Mouse (Mus musculus): ENCODE results near the gene Kdm5b. TPM values are rescaled to one million over a fixed set of nuclear protein-coding genes. Genes with fewer than 3 reads are reported as not detected.

Gene Kdm5b
- 10 to 100 TPM; 63.5 to 66.2 TPM for total RNA-seq (2023)

GRCm38 (mm10) chr1:134559976-134560375, at the start of gene Kdm5b:
Gene Kdm5b, plus strand, starts transcription at chr1:134560171.

GRCm38 (mm10) chr1:134549632-134550132, 10.3 kb upstream of the Kdm5b start, which contains the start of gene Mgat4e:
Gene Mgat4e, minus strand, starts transcription at chr1:134549682.

DNA sequence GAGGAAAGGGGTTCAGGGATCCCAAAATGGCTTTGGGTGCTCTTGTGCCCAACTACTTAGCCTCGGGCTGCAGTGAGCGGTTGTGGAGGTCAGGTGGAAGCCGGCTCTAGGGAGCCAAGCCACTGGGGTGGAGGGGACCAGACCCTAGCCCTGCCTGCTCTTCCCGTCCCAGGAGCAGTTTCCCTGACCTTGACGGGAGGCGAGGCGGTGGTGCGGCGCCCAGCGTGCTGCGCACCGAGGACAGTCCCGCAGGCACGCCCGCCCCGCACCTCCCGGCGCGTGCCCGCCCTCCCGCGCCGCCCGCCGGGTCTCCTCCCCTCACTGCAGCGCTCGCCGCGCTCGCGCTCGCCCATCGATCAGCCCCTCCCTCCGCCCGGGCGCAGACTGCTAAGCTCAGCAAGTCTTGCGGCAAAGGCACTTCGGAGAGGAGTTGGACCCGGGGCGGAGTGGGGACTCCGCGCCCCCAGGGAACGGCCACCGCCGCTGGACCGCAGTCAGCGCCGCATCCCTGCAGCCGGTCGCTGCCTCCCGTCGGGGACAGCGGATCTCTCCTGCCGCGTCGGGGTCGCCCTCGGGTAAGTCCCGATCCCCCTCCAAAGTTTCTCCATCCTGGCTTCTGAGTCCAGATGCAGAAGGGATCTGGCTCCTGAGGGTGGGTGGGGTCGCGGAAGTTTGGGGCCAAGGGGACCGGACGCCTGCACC, 86.4 kb downstream of the Kdm5b start, which contains the start of gene Syt2:
Gene Syt2 (plus strand): TSS at position 417 of the 702 bp plus-strand sequence.

Other genes with a start within 250 kb of the Kdm5b start
- 1 to 10 TPM in 1 of 2 experiments, under 1 TPM in 1; 0.95 to 1.1 TPM for gene Ppfia4, start 227.2 kb upstream of the Kdm5b start, total RNA-seq (2023)
- 10 to 100 TPM; 68.8 to 73.0 TPM for gene Tmem183a, start 198.2 kb upstream of the Kdm5b start, total RNA-seq (2023)
- gene 4933406M09Rik, start 174.2 kb upstream of the Kdm5b start, total RNA-seq (2023) = not detected
- 10 to 100 TPM; 12.5 to 14.6 TPM for gene Cyb5r1, start 154.6 kb upstream of the Kdm5b start, total RNA-seq (2023)
- gene Adipor1, start 144.8 kb upstream of the Kdm5b start, total RNA-seq (2023) = 10 to 100 TPM; 72.0 to 74.4 TPM
- 10 to 100 TPM; 38.6 to 43.2 TPM for gene Klhl12, start 104.6 kb upstream of the Kdm5b start, total RNA-seq (2023)
- 10 to 100 TPM; 29.0 to 32.3 TPM for gene Rabif, start 65.5 kb upstream of the Kdm5b start, total RNA-seq (2023)
- not detected for gene Mgat4e, start 10.5 kb upstream of the Kdm5b start, total RNA-seq (2023)
- not detected for gene Syt2, start 86.5 kb downstream of the Kdm5b start, total RNA-seq (2023)